Mouse (Mus musculus) gastrocnemius, postnatal 14 days (tissue): ENCODE results near the gene Klhdc8a. TPM values are rescaled to one million over a fixed set of nuclear protein-coding genes. Genes with fewer than 3 reads are reported as not detected.
A peak's percentile ranks its signal among the peaks of the same experiment; 100 is the strongest.
"Not testable (repeated sequence)": the region's sequence is repeated elsewhere in the genome, so short reads cannot be mapped to it uniquely, and the experiment has no call there.

Source experiments
- DNase-seq: peaks from one replicate; pipeline ENCODE4 v3.0.0; 2021; ENCODE audit warnings: mixed read lengths
- intact Hi-C: fragments of 180-260 bp; cut with DNase I; formaldehyde crosslinking; loops from one replicate; pipeline ENCODE4 v1.15.1; 2025; ENCODE audit warnings: low total_unique reads
- total RNA-seq, 2 experiments: library from RNA; stranded (reverse); gene quantifications; 2 replicates each; pipeline ENCODE4 v1.2.3; 2021

The Klhdc8a gene
- total RNA-seq, 2 experiments from 2014 or later, result 0.39 to 0.42 TPM

DNA sequence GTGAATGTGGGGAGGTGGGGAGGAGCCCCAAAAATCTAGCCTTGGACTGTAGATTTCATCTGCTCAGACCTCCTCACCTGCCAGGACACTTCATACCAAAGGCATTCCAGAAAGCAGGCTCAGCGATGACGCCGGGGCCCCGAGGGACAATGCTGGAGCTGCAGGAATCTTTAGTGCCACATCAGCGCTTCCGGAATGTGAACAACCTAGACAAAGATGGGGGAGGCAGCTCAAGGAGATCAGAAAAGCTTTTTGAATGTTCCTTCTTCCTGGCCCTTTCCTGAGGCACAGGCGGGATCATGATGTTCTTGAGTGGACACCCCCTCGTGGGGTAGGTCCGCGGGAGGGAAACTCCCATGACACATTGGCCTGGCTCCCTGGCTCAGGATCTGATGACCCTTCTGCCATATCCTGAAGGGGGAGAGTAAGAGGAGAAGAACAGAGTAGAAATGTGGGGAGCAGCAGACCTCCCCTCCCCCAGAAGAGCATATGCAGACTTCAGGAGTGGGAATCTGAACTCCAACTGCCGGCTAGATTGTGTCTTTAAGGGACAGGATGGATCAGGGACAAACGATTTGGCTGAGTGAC, 37.0 kb downstream of the Klhdc8a start:
- intact Hi-C loops, result no loop called here
- DNase-seq, result peak; percentile 41

GRCm38 (mm10) chr1:132336921-132337320, 38.5 kb downstream of the Klhdc8a start:
- DNase-seq, result no peak
- intact Hi-C loops, result no loop called here

GRCm38 (mm10) chr1:132338027-132338660, 39.7 kb downstream of the Klhdc8a start:
- intact Hi-C loops, result no loop called here

GRCm38 (mm10) chr1:132341731-132342501, 43.5 kb downstream of the Klhdc8a start:
- peak; percentile 62 for DNase-seq
- intact Hi-C loops, result no loop called here

More at GRCm38 (mm10) chr1:132338027-132338660, 39.7 kb downstream of the Klhdc8a start:
- no peak for DNase-seq

DNA sequence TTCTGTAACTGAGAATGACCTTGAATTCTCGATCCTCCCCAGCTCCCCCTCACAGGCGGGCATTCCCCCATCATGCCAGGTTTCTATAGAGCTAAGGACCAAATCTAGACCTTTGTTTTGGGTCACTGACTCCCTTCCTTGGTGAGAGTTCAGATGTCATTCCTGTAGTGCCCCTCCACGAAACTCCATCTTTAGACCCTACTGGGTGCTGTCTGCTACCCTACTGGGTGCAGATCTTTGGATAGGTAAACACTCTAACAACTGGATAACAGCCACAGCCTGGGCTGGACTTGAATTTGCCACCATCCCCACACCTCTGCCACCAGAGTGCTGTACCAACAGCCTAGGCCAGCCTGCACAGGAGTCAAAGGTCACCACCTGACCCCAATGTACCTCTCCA, 44.1 kb downstream of the Klhdc8a start:
- DNase-seq, result no peak
- intact Hi-C loops, result no loop called here

DNA sequence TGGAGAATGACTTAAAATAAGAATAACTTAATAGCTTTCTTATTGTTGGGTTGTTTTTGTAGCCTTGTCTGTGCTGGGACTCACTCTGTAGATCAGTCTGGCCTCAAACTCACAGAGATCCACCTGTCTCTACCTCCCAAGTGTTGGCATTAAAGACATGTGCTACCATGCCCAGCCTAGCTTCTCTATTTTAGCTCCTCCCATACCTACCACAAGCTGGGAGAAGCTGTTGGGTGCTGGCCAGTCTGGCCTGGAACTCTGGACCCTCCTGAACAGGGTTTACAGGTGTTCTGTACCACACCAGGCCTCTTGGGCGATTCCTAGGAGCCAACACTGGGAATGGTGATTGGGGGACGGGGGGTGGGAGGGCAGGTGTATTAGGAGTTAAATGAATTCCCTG, 44.8 kb downstream of the Klhdc8a start:
- DNase-seq, result no peak

DNA sequence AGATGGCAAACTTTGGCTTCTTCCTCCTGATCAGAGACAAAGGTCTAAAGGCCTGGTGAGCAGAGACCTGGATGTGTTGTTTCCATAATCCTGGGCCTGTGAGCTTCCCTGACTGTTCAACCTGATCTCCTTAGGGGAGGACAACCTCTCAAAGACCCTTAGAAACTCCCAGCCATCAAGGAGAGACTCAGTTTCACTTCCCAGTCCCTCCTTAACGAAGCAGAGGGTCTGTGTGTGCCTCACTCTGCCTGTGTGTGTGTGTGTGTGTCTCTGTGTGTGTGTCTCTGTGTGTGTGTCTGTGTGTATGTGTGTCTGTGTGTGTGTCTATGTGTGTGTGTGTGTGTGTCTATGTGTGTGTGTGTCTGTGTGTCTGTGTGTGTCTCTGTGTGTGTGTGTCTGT, 45.2 kb downstream of the Klhdc8a start:
- intact Hi-C loops, result no loop called here

More for the DNA sequence above, 44.8 kb downstream of the Klhdc8a start:
- intact Hi-C loops, result no loop called here

GRCm38 (mm10) chr1:132345514-132345913, 47.1 kb downstream of the Klhdc8a start:
- intact Hi-C loops, result no loop called here

More for the DNA sequence above, 45.2 kb downstream of the Klhdc8a start:
- DNase-seq, result no peak

GRCm38 (mm10) chr1:132346134-132346851, 47.9 kb downstream of the Klhdc8a start:
- intact Hi-C loops, result no loop called here
- DNase-seq, result peak; percentile 62

More at GRCm38 (mm10) chr1:132345514-132345913, 47.1 kb downstream of the Klhdc8a start:
- DNase-seq, result no peak

GRCm38 (mm10) chr1:132346951-132347350, 48.5 kb downstream of the Klhdc8a start:
- DNase-seq, result no peak
- intact Hi-C loops, result no loop called here

DNA sequence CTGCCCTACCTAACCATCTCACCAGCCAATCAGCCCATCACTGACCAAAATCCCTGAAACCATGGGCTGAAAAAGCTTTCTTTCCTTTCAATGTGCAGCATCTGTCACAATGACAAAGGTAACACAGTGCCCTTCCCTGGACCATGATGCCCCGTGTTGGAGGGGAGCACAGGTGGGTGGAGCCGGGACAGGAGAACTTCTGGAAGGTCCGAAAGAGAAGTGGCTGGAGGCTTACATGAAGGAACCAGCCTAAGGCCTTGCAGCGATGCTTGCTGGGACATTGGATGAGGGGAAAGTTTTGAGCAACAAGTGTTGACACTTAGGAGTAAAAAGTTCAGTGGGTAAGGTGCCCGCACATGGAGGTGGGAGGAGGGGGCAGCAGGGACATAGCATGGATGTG, 50.0 kb downstream of the Klhdc8a start:
- intact Hi-C loops, result no loop called here
- DNase-seq, result no peak

- intact Hi-C loops, DNase-seq: not testable (repeated sequence)
Observed at GRCm38 (mm10) chr1:132349049-132349448, 50.6 kb downstream of the Klhdc8a start.

- DNase-seq, intact Hi-C loops: not testable (repeated sequence)
Observed at GRCm38 (mm10) chr1:132349601-132350000, 51.2 kb downstream of the Klhdc8a start.

GRCm38 (mm10) chr1:132351058-132351457, 52.6 kb downstream of the Klhdc8a start:
- DNase-seq, result no peak
- intact Hi-C loops, result loop anchor here (5.0 kb wide), 1 partner anchor 194 kb away; no protein-coding TSS in a partner anchor

- intact Hi-C loops, result loop anchor here (5.0 kb wide), 1 partner anchor 196 kb away; no protein-coding TSS in a partner anchor
- no peak for DNase-seq
Observed at GRCm38 (mm10) chr1:132353389-132353788, 55.0 kb downstream of the Klhdc8a start.

GRCm38 (mm10) chr1:132354234-132354633, 55.8 kb downstream of the Klhdc8a start:
- intact Hi-C loops, result loop anchor here (2.0 to 5.0 kb wide), 2 partner anchors 39 to 197 kb away; no protein-coding TSS in a partner anchor
- DNase-seq, result no peak

- intact Hi-C loops, result loop anchor here (2.0 kb wide), 1 partner anchor 40 kb away; no protein-coding TSS in a partner anchor
- DNase-seq, result no peak
Observed at GRCm38 (mm10) chr1:132355162-132355601, 56.8 kb downstream of the Klhdc8a start.

- intact Hi-C loops, result loop anchor here (2.0 kb wide), 1 partner anchor 41 kb away; no protein-coding TSS in a partner anchor
- DNase-seq, result peak; percentile 81
Observed at GRCm38 (mm10) chr1:132355841-132356242, 57.4 kb downstream of the Klhdc8a start.

- DNase-seq, result no peak
- intact Hi-C loops, result no loop called here
Observed at GRCm38 (mm10) chr1:132356841-132357240, 58.4 kb downstream of the Klhdc8a start.
